Mouse (Mus musculus) myocyte (in vitro differentiated cells): ENCODE results near the gene Ankrd27.

Experiments
- CEBPB ChIP-seq: IDR thresholded peaks from 2 replicates; pipeline ENCODE4 v1.6.1; 2011; ENCODE audit warnings: mild to moderate bottlenecking, moderate library complexity; ENCODE audit not compliant: poor library complexity, insufficient read depth, severe bottlenecking
- E2F4 ChIP-seq: IDR thresholded peaks from one replicate; pipeline ENCODE4 v1.6.1; 2011; ENCODE audit warnings: mild to moderate bottlenecking, control low read depth, moderate library complexity; ENCODE audit not compliant: insufficient read depth
- MAX ChIP-seq: IDR thresholded peaks from one replicate; pipeline ENCODE4 v1.6.1; 2011; ENCODE audit warnings: low read depth, mild to moderate bottlenecking, control low read depth
- POLR2A ChIP-seq: IDR thresholded peaks from one replicate; pipeline ENCODE4 v1.6.1; 2011; ENCODE audit warnings: low read depth, mild to moderate bottlenecking, control low read depth, moderate library complexity; ENCODE audit not compliant: insufficient read length
- POLR2AphosphoS2 ChIP-seq: IDR thresholded peaks from one replicate; pipeline ENCODE4 v1.6.1; 2011; ENCODE audit warnings: low read depth, control low read depth; ENCODE audit not compliant: insufficient read length
- SRF ChIP-seq: IDR thresholded peaks from one replicate; pipeline ENCODE4 v1.6.1; 2011; ENCODE audit warnings: low read depth; ENCODE audit not compliant: control insufficient read depth, insufficient read length
- TCF12 ChIP-seq: IDR thresholded peaks from one replicate; pipeline ENCODE4 v1.6.1; 2011; ENCODE audit warnings: mild to moderate bottlenecking, control low read depth; ENCODE audit not compliant: poor library complexity, insufficient read depth, severe bottlenecking

- no peak for TF ChIP-seq POLR2A
- no peak for TF ChIP-seq POLR2AphosphoS2
- TF ChIP-seq SRF = no peak
- TF ChIP-seq CEBPB = no peak
- no peak for TF ChIP-seq MAX
- TF ChIP-seq TCF12 = no peak
- no peak for TF ChIP-seq E2F4
Observed at GRCm38 (mm10) chr7:35582719-35583118, 3.3 kb upstream of the Ankrd27 start.
